In genomic region chr7:99267251-99267896, GRCm38 (mm10) we compare ENCODE assay signal across 8 mouse cellular contexts. TPM values are rescaled to one million over a fixed set of nuclear protein-coding genes. Genes with fewer than 3 reads are reported as not detected.
DNase-seq lines count a peak whose midpoint lies in the region; ATAC-seq lines count a peak whose summit lies in the region.

TSS of gene Map6 (plus strand) at chr7:99267447.

- peak within 1 kb of the TSS; percentile 69 for H3K4me3 ChIP-seq in megakaryocyte, embryonic 14.5 days (replicated peaks)
- H3K4me3 ChIP-seq in stomach, embryonic 15.5 days (replicated peaks) = peak within 1 kb of the TSS; percentile 49

- ATAC-seq in stomach, embryonic 15.5 days (ENCODE audit: insufficient read depth, low FRiP score, low read depth) = no peak

- no peak within 1 kb of the TSS for H3K27ac ChIP-seq in stomach, embryonic 15.5 days

- H3K27me3 ChIP-seq in megakaryocyte, embryonic 14.5 days (replicated peaks) = peaks cover 90% of the 10 kb centered on the region
- peaks cover 59% of the 10 kb centered on the region for H3K27me3 ChIP-seq in stomach, embryonic 15.5 days (replicated peaks)

- H3K36me3 ChIP-seq in megakaryocyte, embryonic 14.5 days (replicated peaks; ENCODE audit: low read length) = no peaks in the 10 kb centered on the region
- no peaks in the 10 kb centered on the region for H3K36me3 ChIP-seq in stomach, embryonic 15.5 days

- WGBS in stomach, embryonic 15.5 days = 2% methylated on average over 32 of the region's 34 CpGs

- no peak within 1 kb of the TSS for H3K9ac ChIP-seq in stomach, embryonic 15.5 days

- peaks cover 24% of the 10 kb centered on the region for H3K4me1 ChIP-seq in megakaryocyte, embryonic 14.5 days
- peaks cover 26% of the 10 kb centered on the region for H3K4me1 ChIP-seq in stomach, embryonic 15.5 days

- H3K9me3 ChIP-seq in megakaryocyte, embryonic 14.5 days = no peaks in the 10 kb centered on the region
- H3K9me3 ChIP-seq in stomach, embryonic 15.5 days = no peaks in the 10 kb centered on the region

- H3K4me2 ChIP-seq in stomach, embryonic 15.5 days = peak within 1 kb of the TSS; percentile 94

- peak; percentile 8 for DNase-seq in thymus, postnatal 0 days (ENCODE audit: low spot score)
- DNase-seq in thymus, postnatal 10 days (ENCODE audit: low spot score in 2 of 2) = no peak
- peak; percentile 69 for DNase-seq in cerebellum, adult 8-10 months
- DNase-seq in frontal cortex, adult 2 months (ENCODE audit: extremely low spot score in 1 of 2, low spot score in 1 of 2) = peak; percentile 77 to 84
- peak; percentile 63 to 85 for DNase-seq in left cerebral cortex, adult 18-20 months (ENCODE audit: low spot score in 2 of 2)
- no peak for DNase-seq in spleen, adult 18-20 months

RNA-seq across cellular contexts. Expression of gene Map6, which starts in this region (rescaled TPM):
- 0.35 and 0.84 TPM in 2 replicates for polyA plus RNA-seq in thymus, postnatal 0 days (2015; fragmentation: Nextera tagmentation; extraction: Ambion mirVana)
- 69.4 and 77.7 TPM in 2 replicates for polyA plus RNA-seq in frontal cortex, adult 2 months (2012; rRNA removed)
- 100 to 1,000 TPM; 134 to 141 TPM for total RNA-seq in left cerebral cortex, adult 18-20 months (2021)
- 0.12 and 1.5 TPM in 2 replicates for polyA plus RNA-seq in megakaryocyte, embryonic 14.5 days (2012; ENCODE audit: insufficient read depth, low replicate concordance)
- polyA plus RNA-seq in stomach, embryonic 15.5 days (2015; fragmentation: Nextera tagmentation; extraction: Ambion mirVana) = 6.3 and 6.7 TPM in 2 replicates

Comparison
In these comparisons a context has a peak if more than half of its experiments do, and no peak if none do; other contexts are left out.
1. Peak in DNase-seq in thymus, postnatal 0 days; RNA of the gene not detected or under 1 TPM.
2. DNase-seq: peak in cerebellum, adult 8-10 months (single experiment), frontal cortex, adult 2 months (2 of 2) and left cerebral cortex, adult 18-20 months (2 of 2); none in thymus, postnatal 10 days (0 of 2) and spleen, adult 18-20 months (0 of 2).